Mouse (Mus musculus): Measurements from ENCODE around the gene Sik2.

GRCm38 (mm10) chr9:50924454-50924853 lies 84.4 kb downstream of the Sik2 start:
- TF ChIP-seq POLR2A (IDR thresholded peaks at IDR 0.05; ENCODE audit: borderline replicate concordance, extremely low read depth, low read depth, low read length) (no peak), CTCF (IDR thresholded peaks at IDR 0.05; ENCODE audit: insufficient read depth, low read length) (no peak)
